Mouse (Mus musculus) bone marrow, adult 2 months (tissue): ENCODE results near the gene Pdilt.

Source experiments
- CTCF ChIP-seq: fragments of 200-500 bp; IDR thresholded peaks from 2 replicates; pipeline ENCODE4 v1.5.1; 2011; ENCODE audit warnings: low read length, control low read depth; ENCODE audit not compliant: control insufficient read depth, insufficient read depth
- POLR2A ChIP-seq: fragments of 200-500 bp; IDR thresholded peaks from 2 replicates; pipeline ENCODE4 v1.6.1; 2011; ENCODE audit warnings: low read depth, mild to moderate bottlenecking, control low read depth, low read length, borderline replicate concordance; ENCODE audit not compliant: control insufficient read depth

DNA sequence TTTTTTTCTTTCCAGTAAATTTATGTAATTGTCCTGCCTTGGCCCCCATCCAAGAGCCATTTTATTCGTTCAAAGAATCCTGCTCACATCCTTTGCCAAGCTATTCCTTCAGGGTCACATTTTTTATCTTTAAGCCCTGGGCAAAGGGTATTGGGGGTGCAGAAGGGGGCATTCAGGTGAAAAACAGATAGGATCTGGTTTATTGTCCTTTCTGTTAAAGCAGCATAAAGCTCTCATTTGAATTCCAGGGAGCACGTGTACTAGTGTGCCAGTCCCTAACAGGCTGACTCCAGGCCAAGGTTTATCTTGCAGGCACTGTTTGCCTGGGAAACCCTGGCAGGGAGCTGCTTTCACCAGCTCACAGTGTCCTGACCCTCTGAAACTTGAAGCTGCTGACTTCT lies 2.6 kb upstream of the Pdilt start:
- TF ChIP-seq CTCF (no peak), POLR2A (no peak)
